Mouse (Mus musculus) embryonic facial prominence, embryonic 10.5 days (tissue): ENCODE measurements around the gene 5031439G07Rik. TPM values are rescaled to one million over a fixed set of nuclear protein-coding genes. Genes with fewer than 3 reads are reported as not detected.
A peak's percentile ranks its signal among the peaks of the same experiment; 100 is the strongest.

Experiments used
- DNase-seq: peaks from one replicate; pipeline ENCODE4 v3.0.0-alpha.2; 2017; ENCODE audit warnings: low spot score
- H3K27ac ChIP-seq: fragments of 300-500 bp; sonication (generic); replicated peaks from 2 replicates; pipeline ENCODE4 v1.5.1; 2016; ENCODE audit warnings: mild to moderate bottlenecking
- H3K27me3 ChIP-seq: fragments of 300-500 bp; sonication (generic); replicated peaks from 2 replicates; pipeline ENCODE4 v1.6.1; 2016; ENCODE audit warnings: low read depth, mild to moderate bottlenecking; ENCODE audit not compliant: poor library complexity, severe bottlenecking
- H3K36me3 ChIP-seq: fragments of 300-500 bp; sonication (generic); replicated peaks from 2 replicates; pipeline ENCODE4 v1.6.1; 2016; ENCODE audit warnings: mild to moderate bottlenecking, moderate library complexity
- H3K4me1 ChIP-seq: fragments of 300-500 bp; sonication (generic); 2 replicates; pipeline ENCODE4 v1.6.1; 2016
- H3K4me3 ChIP-seq: fragments of 300-500 bp; sonication (generic); 2 replicates; pipeline ENCODE4 v1.5.1; 2016; ENCODE audit warnings: mild to moderate bottlenecking, moderate library complexity
- H3K9me3 ChIP-seq: fragments of 300-500 bp; sonication (generic); 2 replicates; pipeline ENCODE4 v1.6.1; 2016; ENCODE audit warnings: mild to moderate bottlenecking
- WGBS: fragments of 180-500 bp; shearing (Covaris S2); methylation state at CpG from one replicate; pipeline ENCODE4 v1.1.7; 2016; 5-methylcytosine and 5-hydroxymethylcytosine counted together
- polyA plus RNA-seq: library from polyadenylated mRNA; unstranded; fragments of >200 nt; fragmentation: Nextera tagmentation; extraction: Ambion mirVana; gene quantifications from 2 replicates; pipeline ENCODE4 v1.2.1, GENCODE M21; 2016

5031439G07Rik gene
- polyA plus RNA-seq, 1 experiment from 2014 or later, result 8.3 TPM

- peaks cover 31% of the 10 kb centered on the region for H3K4me1 ChIP-seq
- peaks cover 31% of the 10 kb centered on the region for H3K27me3 ChIP-seq
- no peak overlapping the region for H3K4me3 ChIP-seq
- DNase-seq, result no peak
- no peaks in the 10 kb centered on the region for H3K9me3 ChIP-seq
- H3K36me3 ChIP-seq, result no peaks in the 10 kb centered on the region
- WGBS, result 56% methylated on average over 2 of the region's 2 CpGs
- H3K27ac ChIP-seq, result no peak overlapping the region
Observed at GRCm38 (mm10) chr15:85012662-85013054, 24.3 kb upstream of the 5031439G07Rik start.

- Histone ChIP-seq H3K36me3 (no peaks in the 10 kb centered on the region), H3K4me1 (peaks cover 30% of the 10 kb centered on the region), H3K27ac (no peak overlapping the region), H3K4me3 (no peak overlapping the region), H3K27me3 (peaks cover 25% of the 10 kb centered on the region), H3K9me3 (no peaks in the 10 kb centered on the region)
- 32% methylated on average over 19 of the region's 19 CpGs for whole genome bisulfite sequencing
- no peak for DNase-seq
Observed at GRCm38 (mm10) chr15:85011895-85012661, 23.7 kb upstream of the 5031439G07Rik start.

GRCm38 (mm10) chr15:85009666-85010065 is 21.3 kb upstream of the 5031439G07Rik start:
- no peaks in the 10 kb centered on the region for H3K9me3 ChIP-seq
- H3K27me3 ChIP-seq, result 0 out of 2 replicates have a peak, but pooled peaks cover 4% of the 10 kb centered on the region
- no peak overlapping the region for H3K4me3 ChIP-seq
- H3K27ac ChIP-seq, result no peak overlapping the region
- WGBS, result 73% methylated on average over 8 of the region's 8 CpGs
- peaks cover 30% of the 10 kb centered on the region for H3K4me1 ChIP-seq
- no peaks in the 10 kb centered on the region for H3K36me3 ChIP-seq
- DNase-seq, result no peak

GRCm38 (mm10) chr15:85000984-85001982 is 12.9 kb upstream of the 5031439G07Rik start:
- Histone ChIP-seq H3K4me3 (0 out of 2 replicates have a peak overlapping the region, but pooled peaks have one; percentile 16), H3K4me1 (peaks cover 17% of the 10 kb centered on the region; the same call in 1 of the 2 replicates), H3K27ac (no peak overlapping the region), H3K9me3 (no peaks in the 10 kb centered on the region), H3K27me3 (peaks cover 35% of the 10 kb centered on the region), H3K36me3 (no peaks in the 10 kb centered on the region)
- peak; percentile 86 for DNase-seq
- WGBS, result 19% methylated on average over 29 of the region's 29 CpGs

GRCm38 (mm10) chr15:84999911-85000310 is 11.6 kb upstream of the 5031439G07Rik start:
- Histone ChIP-seq H3K36me3 (no peaks in the 10 kb centered on the region), H3K4me1 (peaks cover 23% of the 10 kb centered on the region), H3K27me3 (peaks cover 39% of the 10 kb centered on the region), H3K9me3 (no peaks in the 10 kb centered on the region), H3K27ac (no peak overlapping the region), H3K4me3 (no peak overlapping the region)
- 72% methylated on average over 7 of the region's 7 CpGs for WGBS
- no peak for DNase-seq

- no peaks in the 10 kb centered on the region for H3K36me3 ChIP-seq
- DNase-seq, result no peak
- no peaks in the 10 kb centered on the region for H3K9me3 ChIP-seq
- 74% methylated on average over 14 of the region's 14 CpGs for WGBS
- H3K27ac ChIP-seq, result no peak overlapping the region
- peaks cover 28% of the 10 kb centered on the region for H3K4me1 ChIP-seq
- H3K4me3 ChIP-seq, result no peak overlapping the region
- peaks cover 45% of the 10 kb centered on the region for H3K27me3 ChIP-seq
Observed at GRCm38 (mm10) chr15:84997768-84998454, 9.6 kb upstream of the 5031439G07Rik start.

- no peak overlapping the region for H3K4me3 ChIP-seq
- H3K27me3 ChIP-seq, result peaks cover 29% of the 10 kb centered on the region; the same call in 1 of the 2 replicates
- H3K4me1 ChIP-seq, result peaks cover 18% of the 10 kb centered on the region
- H3K27ac ChIP-seq, result no peak overlapping the region
- no peaks in the 10 kb centered on the region for H3K9me3 ChIP-seq
- no peaks in the 10 kb centered on the region for H3K36me3 ChIP-seq
- WGBS, result 0% methylated on average over 1 of the region's 1 CpGs
- DNase-seq, result peak; percentile 65
Observed at GRCm38 (mm10) chr15:84995967-84996366, 7.6 kb upstream of the 5031439G07Rik start.

- no peak overlapping the region for H3K4me3 ChIP-seq
- DNase-seq, result no peak
- H3K4me1 ChIP-seq, result peaks cover 18% of the 10 kb centered on the region
- H3K27me3 ChIP-seq, result peaks cover 26% of the 10 kb centered on the region; the same call in 1 of the 2 replicates
- H3K9me3 ChIP-seq, result no peaks in the 10 kb centered on the region
- WGBS, result 40% methylated on average over 6 of the region's 6 CpGs
- H3K27ac ChIP-seq, result no peak overlapping the region
- H3K36me3 ChIP-seq, result no peaks in the 10 kb centered on the region
Observed at GRCm38 (mm10) chr15:84995041-84995440, 6.7 kb upstream of the 5031439G07Rik start.

GRCm38 (mm10) chr15:84994498-84994897 is 6.1 kb upstream of the 5031439G07Rik start:
- Histone ChIP-seq H3K4me3 (no peak overlapping the region), H3K9me3 (no peaks in the 10 kb centered on the region), H3K27ac (no peak overlapping the region), H3K36me3 (no peaks in the 10 kb centered on the region), H3K4me1 (peaks cover 18% of the 10 kb centered on the region), H3K27me3 (peaks cover 30% of the 10 kb centered on the region; the same call in 1 of the 2 replicates)
- no peak for DNase-seq
- 36% methylated on average over 6 of the region's 6 CpGs for whole genome bisulfite sequencing

- H3K27ac ChIP-seq, result no peak overlapping the region
- peaks cover 30% of the 10 kb centered on the region for H3K27me3 ChIP-seq
- H3K36me3 ChIP-seq, result no peaks in the 10 kb centered on the region
- no peaks in the 10 kb centered on the region for H3K9me3 ChIP-seq
- H3K4me1 ChIP-seq, result peaks cover 39% of the 10 kb centered on the region
- no peak overlapping the region for H3K4me3 ChIP-seq
- WGBS, result 75% methylated on average over 7 of the region's 7 CpGs
- DNase-seq, result no peak
Observed at GRCm38 (mm10) chr15:84989771-84990170, 1.4 kb upstream of the 5031439G07Rik start.

GRCm38 (mm10) chr15:84989098-84989497 is 747 bp upstream of the 5031439G07Rik start:
- no peak for DNase-seq
- H3K4me3 ChIP-seq, result peak overlapping the region; percentile 82; the same call in 1 of the 2 replicates
- H3K27ac ChIP-seq, result no peak overlapping the region
- peaks cover 24% of the 10 kb centered on the region for H3K27me3 ChIP-seq
- peaks cover 35% of the 10 kb centered on the region for H3K4me1 ChIP-seq
- WGBS, result 69% methylated on average over 3 of the region's 3 CpGs
- H3K9me3 ChIP-seq, result no peaks in the 10 kb centered on the region
- no peaks in the 10 kb centered on the region for H3K36me3 ChIP-seq
